In the genomic region with DNA sequence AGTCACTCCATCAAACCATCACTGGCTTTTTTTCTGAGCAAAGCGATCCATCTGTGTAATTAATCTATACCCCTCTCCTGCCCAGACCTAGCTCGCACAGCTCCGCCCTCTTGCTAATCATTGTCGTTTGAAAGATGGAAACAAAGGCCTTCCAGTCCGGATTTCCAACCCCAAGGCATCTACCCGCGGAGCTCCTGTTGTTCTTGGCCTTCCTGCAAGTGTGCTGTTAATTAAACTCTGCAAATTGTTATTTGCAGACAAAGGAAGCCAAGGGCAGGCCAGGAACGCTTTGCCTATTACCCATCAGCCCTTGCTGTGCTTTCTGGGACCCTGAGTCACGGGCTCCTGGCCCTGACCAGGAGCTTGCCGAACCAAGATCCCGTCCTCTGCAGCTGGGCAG, we compare ENCODE assay signal across 11 mouse cellular contexts.
DNase-seq lines count a peak whose midpoint lies in the region.
"Had no signal": no experiment of that assay in that cellular context is flagged by ENCODE, and none has a peak within 500 bp of the region (broad histone marks: within the 10 kb centered on the region; RNA-seq: fewer than 3 reads in every experiment).

No protein-coding gene starts in this region.

- peak; percentile 32 to 58 for DNase-seq in cerebellum, postnatal 10 days
- no peak for DNase-seq in cerebellum, adult 9-11 months
- DNase-seq in retina, postnatal 1 day = peak; percentile 90
- DNase-seq in retina, embryonic 14.5 days (ENCODE audit: low spot score) = no peak
- peak; percentile 27 for DNase-seq in kidney, postnatal 10 days
- DNase-seq in right cerebral cortex, postnatal 4 days = no peak
- DNase-seq in gastrocnemius, postnatal 4 days (ENCODE audit: low spot score in 2 of 2) = no peak
- DNase-seq in thymus, postnatal 36 days = no peak
- DNase-seq: cerebellum, adult 9-10 months; lung, postnatal 10 days; thymus, postnatal 25 days had no signal

Comparison
In these comparisons a context has a peak if more than half of its experiments do, and no peak if none do; other contexts are left out.
1. DNase-seq: peak in cerebellum, postnatal 10 days (2 of 2), retina, postnatal 1 day (single experiment) and kidney, postnatal 10 days (single experiment); none in cerebellum, adult 9-11 months (single experiment), retina, embryonic 14.5 days (single experiment), right cerebral cortex, postnatal 4 days (single experiment), gastrocnemius, postnatal 4 days (0 of 2) and thymus, postnatal 36 days (0 of 2).